Mouse (Mus musculus): Measurements from ENCODE around the gene Bean1.
"Not testable (repeated sequence)": the region's sequence is repeated elsewhere in the genome, so short reads cannot be mapped to it uniquely, and the experiment has no call there.

GRCm38 (mm10) chr8:104264271-104264935 lies 94.2 kb downstream of the Bean1 start:
- TF ChIP-seq CTCF, EP300 (IDR thresholded peaks at IDR 0.05; ENCODE audit: low read depth): not testable (repeated sequence)
